Mouse (Mus musculus) embryo, embryonic 11.5 days (tissue): ENCODE results near the gene Shisa6.

ENCODE experiments used
- DNase-seq: peaks from one replicate; pipeline ENCODE4 v3.0.0-alpha.2; 2012; ENCODE audit warnings: low read depth, low spot score

Shisa6 gene

DNA sequence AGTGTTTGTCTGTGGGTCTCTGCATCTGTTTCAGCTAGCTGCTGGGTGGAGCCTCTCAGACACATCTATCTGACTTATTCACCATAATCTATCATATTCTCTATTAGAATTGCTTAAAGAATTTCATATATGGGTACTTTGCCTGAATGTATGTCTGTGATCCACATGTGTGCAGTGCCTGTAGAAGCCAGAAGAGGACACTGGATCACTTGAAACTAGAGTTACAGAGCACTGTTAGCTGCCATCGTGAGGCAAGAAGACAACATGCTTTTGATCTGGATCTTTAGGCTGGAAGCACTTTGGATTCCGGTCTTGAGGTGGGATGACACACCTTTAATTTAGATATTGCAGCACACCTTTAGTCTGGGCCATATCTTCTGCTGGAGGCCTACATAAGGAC is 289.2 kb downstream of the Shisa6 start:
- no peak for DNase-seq

- no peak for DNase-seq
These were observed 292.9 kb downstream of the Shisa6 start for GRCm38 (mm10) chr11:66232891-66233290.

DNA sequence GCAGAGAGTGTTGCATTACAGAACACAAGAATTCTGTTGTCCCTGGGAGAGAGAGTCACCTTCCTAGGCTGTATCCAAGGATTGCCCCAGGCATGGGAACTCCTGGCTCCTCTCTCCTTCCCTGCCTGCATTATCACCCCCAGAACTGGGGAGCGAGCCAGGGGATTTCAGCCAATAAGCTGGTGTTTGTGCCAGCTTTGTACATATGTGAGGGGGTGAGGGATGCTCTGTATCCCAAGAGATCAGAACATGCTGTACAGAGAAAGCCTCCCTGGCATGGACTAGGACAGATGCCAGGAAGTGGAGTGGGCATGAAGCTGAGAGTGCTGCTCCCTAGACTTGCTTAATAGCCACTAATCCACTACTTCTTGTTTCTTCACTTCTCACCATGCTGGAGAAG is 303.6 kb downstream of the Shisa6 start:
- no peak for DNase-seq

DNA sequence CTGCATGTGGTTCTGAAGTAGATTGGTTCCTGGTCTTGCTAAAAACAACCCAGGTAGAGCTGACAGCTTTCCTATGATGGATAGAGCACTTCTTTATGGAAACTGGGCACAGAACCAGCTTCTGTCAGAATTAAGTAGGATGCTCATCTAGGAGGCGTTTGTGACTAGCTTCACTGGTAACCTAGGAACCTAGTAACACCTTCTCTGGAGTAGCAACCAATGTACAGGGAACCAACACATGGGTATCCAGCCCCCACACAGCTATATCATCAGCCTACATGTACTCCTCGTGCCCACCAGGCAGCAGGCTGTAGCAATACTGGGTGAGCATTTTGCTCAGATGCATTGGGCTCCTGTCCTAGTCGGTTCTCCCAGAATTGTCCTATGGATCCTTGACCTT is 307.3 kb downstream of the Shisa6 start:
- DNase-seq: no peak

DNA sequence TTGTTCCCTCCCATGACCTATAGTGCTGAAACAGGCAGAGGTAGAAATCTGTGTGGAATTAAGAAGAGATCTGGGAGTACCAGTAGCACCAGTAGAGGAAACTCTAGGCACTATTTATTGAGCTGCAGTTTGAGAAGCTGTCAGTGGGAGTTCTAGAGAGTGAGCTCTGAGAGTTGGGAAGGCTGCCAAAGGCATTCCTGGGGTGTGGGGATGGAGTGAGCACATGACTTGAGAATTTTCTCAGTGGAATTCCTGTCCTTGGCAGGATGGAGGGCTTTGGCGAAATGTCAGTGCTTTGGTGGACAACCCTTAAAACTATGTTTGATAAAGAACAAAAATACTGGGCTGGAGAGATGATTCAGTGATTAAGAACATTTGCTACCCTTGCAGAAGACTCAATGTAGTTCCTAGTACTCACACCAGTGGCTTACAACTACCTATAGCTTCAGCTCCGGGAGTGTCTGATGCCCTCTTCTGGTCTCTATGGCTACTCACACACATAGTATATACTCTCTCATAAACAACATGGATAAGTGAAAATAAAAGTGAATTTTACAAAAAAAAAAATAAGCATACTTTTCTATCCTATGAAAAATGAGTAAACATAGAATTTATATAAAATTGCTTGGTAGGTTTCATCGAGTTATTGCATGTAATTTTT is 337.0 kb downstream of the Shisa6 start:
- DNase-seq: no peak

DNA sequence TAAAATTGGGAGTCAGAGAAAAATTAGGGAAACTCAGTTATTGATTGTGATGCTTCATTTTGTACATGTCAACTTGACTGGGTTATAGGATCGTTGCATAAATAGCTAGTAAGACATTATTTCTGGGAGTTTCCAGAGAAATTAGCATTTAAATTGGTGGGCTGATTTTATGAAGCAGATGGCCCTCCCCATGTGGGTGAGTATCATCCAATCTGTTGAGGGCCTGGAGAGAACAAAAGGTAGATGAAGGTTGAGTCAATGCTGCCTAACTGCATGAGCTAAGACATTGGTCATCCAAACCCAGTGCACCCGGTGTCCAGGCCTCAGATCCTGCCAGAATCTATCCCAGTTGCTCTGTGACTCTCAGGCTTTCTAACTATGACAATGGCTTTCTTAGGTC is 337.6 kb downstream of the Shisa6 start:
- DNase-seq: no peak

DNA sequence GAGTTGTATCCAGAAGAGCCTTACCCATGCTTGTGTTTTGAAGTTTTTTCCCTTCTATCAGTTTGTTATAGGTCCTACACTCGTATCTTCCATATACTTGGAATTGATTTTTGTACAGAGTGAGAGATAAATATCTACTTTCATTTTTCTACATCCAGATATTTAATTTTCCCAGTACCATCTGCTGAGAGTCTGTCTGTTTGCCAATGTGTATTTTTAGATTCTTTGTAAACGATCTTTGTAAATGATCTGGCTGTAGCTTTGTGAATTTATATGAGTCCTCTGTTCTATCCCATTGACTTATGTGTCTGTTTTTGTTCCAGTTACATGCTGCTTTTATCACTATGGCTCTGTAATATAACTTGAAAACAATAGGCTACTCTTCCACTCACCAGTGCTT is 348.0 kb downstream of the Shisa6 start:
- DNase-seq: no peak

DNA sequence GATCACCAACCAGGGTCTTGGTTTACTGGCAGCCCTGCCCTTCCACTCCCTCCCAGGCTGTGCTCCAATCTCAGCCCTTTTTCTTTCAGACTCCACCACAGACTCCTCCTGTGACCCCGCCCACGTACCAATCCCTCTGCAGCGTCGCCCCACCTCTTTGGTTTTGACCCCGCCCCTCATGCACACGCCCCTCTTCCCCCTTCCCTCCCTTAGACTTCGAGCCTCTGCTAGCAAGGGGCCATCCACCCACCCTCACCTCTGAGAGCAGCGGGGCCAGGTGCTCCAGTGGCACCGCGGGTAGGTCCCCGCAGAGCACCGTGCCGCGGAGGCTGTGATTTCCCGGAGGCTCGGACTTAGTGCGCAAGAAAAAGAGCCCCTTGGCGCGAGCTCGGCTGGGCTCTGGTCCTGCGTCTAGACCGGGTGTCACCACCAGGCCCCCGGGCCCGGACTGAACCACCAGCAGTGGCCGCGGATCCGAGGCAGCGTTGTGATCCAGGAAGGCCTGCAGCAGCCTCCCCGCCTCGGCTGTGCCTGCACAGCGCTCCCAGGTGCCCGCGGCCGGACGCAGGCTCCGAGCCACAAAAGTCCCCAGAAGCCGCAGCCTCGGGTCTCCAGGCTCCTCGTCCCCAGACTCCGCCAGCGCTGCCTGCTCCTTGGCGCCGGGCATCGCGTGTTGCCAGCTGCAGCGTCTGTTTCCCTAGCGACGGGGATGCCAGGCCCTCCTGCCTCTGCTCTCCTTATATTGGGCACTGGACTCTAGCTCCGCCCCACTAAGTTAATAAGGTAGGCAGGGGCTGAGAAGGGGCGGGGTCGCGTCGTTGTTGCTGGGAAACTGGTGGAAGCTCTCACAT is 357.7 kb downstream of the Shisa6 start, which contains the start of gene Dnah9:
Gene Dnah9, minus strand, starts transcription at position 751 of the 851 bp plus-strand sequence.
- peak; percentile 71 for DNase-seq

- no peak for DNase-seq
These were observed 361.7 kb downstream of the Shisa6 start for GRCm38 (mm10) chr11:66164022-66164421.
